In the genomic region with DNA sequence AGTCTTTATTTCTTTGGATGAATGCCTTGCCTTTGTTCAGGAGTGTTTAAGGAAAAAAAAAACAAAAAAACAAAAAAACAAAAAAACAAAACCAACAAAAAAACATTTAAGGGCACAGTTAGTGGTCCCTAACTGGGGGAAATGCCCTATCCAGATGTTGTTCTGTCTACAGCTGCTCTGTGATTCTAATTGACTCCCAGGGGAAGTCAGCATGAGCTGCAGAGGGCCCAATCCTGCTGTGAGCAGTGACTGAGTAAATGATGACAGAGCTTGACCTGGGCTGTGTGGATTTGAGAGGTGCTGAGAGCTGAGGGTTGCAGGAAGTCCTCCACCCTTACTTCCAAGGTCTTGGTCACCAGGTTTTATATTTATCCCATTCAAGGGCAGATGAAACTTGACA, we compare ENCODE assay signal across 12 mouse cellular contexts.
"Had no signal": no experiment of that assay in that cellular context is flagged by ENCODE, and none has a peak within 500 bp of the region (broad histone marks: within the 10 kb centered on the region; RNA-seq: fewer than 3 reads in every experiment).

No protein-coding gene starts in this region.

- H3K4me2 ChIP-seq: limb, embryonic 15.5 days; liver, embryonic 12.5 days; lung, embryonic 14.5 days; neural tube, embryonic 12.5 days had no signal

- H3K27ac ChIP-seq: layer of hippocampus, adult 2 months; limb, embryonic 15.5 days; liver, embryonic 12.5 days; midbrain, embryonic 10.5 days; neural tube, embryonic 12.5 days; stomach, postnatal 0 days had no signal

- DNase-seq: kidney, postnatal 10 days; kidney, postnatal 4 days; lung, embryonic 14.5 days; lung, postnatal 10 days; lung, postnatal 4 days; midbrain, embryonic 14.5 days had no signal

- H3K36me3 ChIP-seq: limb, embryonic 15.5 days; liver, embryonic 12.5 days; midbrain, embryonic 10.5 days; neural tube, embryonic 12.5 days had no signal

- H3K4me1 ChIP-seq: limb, embryonic 15.5 days; liver, embryonic 12.5 days; neural tube, embryonic 12.5 days had no signal

- H3K27me3 ChIP-seq: limb, embryonic 15.5 days; liver, embryonic 12.5 days had no signal

- ATAC-seq: liver, embryonic 12.5 days had no signal

- H3K9ac ChIP-seq: limb, embryonic 15.5 days; liver, embryonic 12.5 days; lung, embryonic 14.5 days; neural tube, embryonic 12.5 days had no signal

- H3K4me3 ChIP-seq: layer of hippocampus, adult 2 months; limb, embryonic 15.5 days; liver, embryonic 12.5 days; midbrain, embryonic 10.5 days; neural tube, embryonic 12.5 days had no signal

- H3K9me3 ChIP-seq: limb, embryonic 15.5 days; liver, embryonic 12.5 days; midbrain, embryonic 10.5 days; neural tube, embryonic 12.5 days had no signal
